In the genomic region with DNA sequence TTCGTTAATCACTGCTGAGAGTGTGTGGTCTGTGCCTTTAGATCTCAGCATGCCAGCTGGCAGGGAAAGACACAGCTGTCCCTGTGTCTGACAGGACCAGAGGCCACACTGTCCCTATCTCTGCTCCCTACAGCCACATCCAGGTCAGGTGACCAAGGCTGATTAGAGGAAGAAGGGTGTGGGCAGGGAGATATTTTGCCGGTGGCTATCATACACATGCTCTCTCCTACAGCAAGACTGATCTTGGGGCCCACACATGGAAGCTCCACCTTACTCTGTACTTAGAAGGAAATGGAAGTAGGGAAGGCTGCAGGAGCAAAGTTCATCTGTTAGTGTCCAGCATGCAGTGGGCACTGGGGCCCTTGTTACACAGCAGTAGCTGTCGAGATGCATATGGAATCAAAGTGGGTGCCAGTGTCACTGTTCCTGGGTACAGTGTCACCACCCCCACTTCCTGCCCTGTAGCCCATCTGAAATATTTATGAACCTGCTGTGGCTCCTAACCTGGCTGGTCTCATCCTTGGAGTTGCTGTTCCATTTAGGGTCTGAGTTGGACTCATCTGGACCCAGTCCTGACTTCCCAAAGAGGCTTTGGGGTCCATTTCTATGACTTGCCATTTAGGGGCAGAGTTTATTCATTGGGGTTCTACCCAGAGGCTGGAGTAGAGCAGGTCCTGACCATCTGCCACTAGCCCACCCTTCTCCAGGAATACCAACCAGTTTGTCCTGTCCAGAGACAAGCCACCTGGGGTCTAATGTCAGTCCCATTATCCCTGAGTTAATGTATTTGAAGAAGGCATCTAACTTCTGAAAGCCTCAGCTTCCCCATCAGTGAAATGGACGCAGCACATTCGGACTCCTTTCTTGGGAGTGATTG, we compare ENCODE assay signal across 8 mouse cellular contexts. TPM values are rescaled to one million over a fixed set of nuclear protein-coding genes. Genes with fewer than 3 reads are reported as not detected.
A peak's percentile ranks its signal among the peaks of the same experiment; 100 is the strongest.
DNase-seq lines count a peak whose midpoint lies in the region; ATAC-seq lines count a peak whose summit lies in the region.

No protein-coding gene starts in this region.

- ATAC-seq in kidney, embryonic 15.5 days (replicated peaks; ENCODE audit: low FRiP score): peak; percentile 90
- peak; percentile 100 for ATAC-seq in liver, embryonic 11.5 days (replicated peaks; ENCODE audit: low FRiP score)

- no peak overlapping the region for H3K9ac ChIP-seq in kidney, embryonic 15.5 days
- H3K9ac ChIP-seq in liver, embryonic 11.5 days (ENCODE audit: low read depth, low read length): 0 out of 2 replicates have a peak overlapping the region, but pooled peaks have one; percentile 36

- DNase-seq in kidney, adult 11 months: no peak
- peak; percentile 17 for DNase-seq in c-Kit-positive CD71-negative TER-119-negative erythroid progenitor cells, embryonic 14.5 days (ENCODE audit: low read depth)
- peak; percentile 62 for DNase-seq in liver, embryonic 11.5 days (ENCODE audit: low spot score)
- DNase-seq in spleen, postnatal 4 days (ENCODE audit: low spot score in 2 of 2): peak; percentile 75 to 76
- DNase-seq in layer of hippocampus, adult 9-10 months (ENCODE audit: low spot score): no peak
- DNase-seq in layer of hippocampus, postnatal 10 days (ENCODE audit: low spot score in 2 of 2): no peak
- DNase-seq in layer of hippocampus, adult 8-10 months (ENCODE audit: low spot score in 2 of 2): no peak

- H3K4me2 ChIP-seq in kidney, embryonic 15.5 days: no peak overlapping the region
- H3K4me2 ChIP-seq in liver, embryonic 11.5 days: peak overlapping the region; percentile 36

- no peaks in the 10 kb centered on the region for H3K27me3 ChIP-seq in kidney, embryonic 15.5 days
- H3K27me3 ChIP-seq in liver, embryonic 11.5 days (replicated peaks; ENCODE audit: control insufficient read depth, insufficient read depth, low read length): peaks cover 3% of the 10 kb centered on the region; the same call in 1 of the 2 replicates

- H3K27ac ChIP-seq in kidney, embryonic 15.5 days: no peak overlapping the region
- peak overlapping the region; percentile 8; the same call in 1 of the 2 replicates for H3K27ac ChIP-seq in liver, embryonic 11.5 days (ENCODE audit: low read depth, low read length)

- H3K9me3 ChIP-seq in kidney, embryonic 15.5 days (replicated peaks): no peaks in the 10 kb centered on the region
- no peaks in the 10 kb centered on the region for H3K9me3 ChIP-seq in liver, embryonic 11.5 days (ENCODE audit: control insufficient read depth, low read length)

- no peak overlapping the region for H3K4me3 ChIP-seq in kidney, embryonic 15.5 days (replicated peaks)
- H3K4me3 ChIP-seq in liver, embryonic 11.5 days (ENCODE audit: low read depth, low read length): no peak overlapping the region

- H3K36me3 ChIP-seq in kidney, embryonic 15.5 days: no peaks in the 10 kb centered on the region
- no peaks in the 10 kb centered on the region for H3K36me3 ChIP-seq in liver, embryonic 11.5 days (ENCODE audit: control insufficient read depth, insufficient read depth, low read length)

- WGBS in kidney, embryonic 15.5 days: 53% methylated on average over 5 of the region's 5 CpGs
- 38% methylated on average over 5 of the region's 5 CpGs for WGBS in liver, embryonic 11.5 days

- H3K4me1 ChIP-seq in kidney, embryonic 15.5 days: peaks cover 5% of the 10 kb centered on the region; the same call in 1 of the 2 replicates
- peaks cover 25% of the 10 kb centered on the region for H3K4me1 ChIP-seq in liver, embryonic 11.5 days (replicated peaks; ENCODE audit: control insufficient read depth, insufficient read depth, low read length)

RNA-seq across cellular contexts. Expression of gene Odc1, which starts 38.2 kb away (rescaled TPM):
- polyA plus RNA-seq in kidney, embryonic 15.5 days (2015; fragmentation: Nextera tagmentation; extraction: Ambion mirVana): 218 and 231 TPM in 2 replicates
- polyA plus RNA-seq in liver, embryonic 11.5 days (2014; fragmentation: Nextera tagmentation; extraction: Ambion mirVana): 446 and 497 TPM in 2 replicates
- total RNA-seq in layer of hippocampus, postnatal 10 days (2021): 10 to 100 TPM; 92.5 to 94.8 TPM
- total RNA-seq in layer of hippocampus, adult 8-10 months (2022): 10 to 100 TPM; 66.4 to 90.7 (median 85.7) TPM

Comparison
In these comparisons a context has a peak if more than half of its experiments do, and no peak if none do; other contexts are left out.
1. DNase-seq: peak in c-Kit-positive CD71-negative TER-119-negative erythroid progenitor cells, embryonic 14.5 days (single experiment), liver, embryonic 11.5 days (single experiment) and spleen, postnatal 4 days (2 of 2); none in kidney, adult 11 months (single experiment), layer of hippocampus, adult 9-10 months (single experiment), layer of hippocampus, postnatal 10 days (0 of 2) and layer of hippocampus, adult 8-10 months (0 of 2).